Mouse (Mus musculus): ENCODE results near the gene Clcc1.
"Not testable (repeated sequence)": the region's sequence is repeated elsewhere in the genome, so short reads cannot be mapped to it uniquely, and the experiment has no call there.

Gene Clcc1

GRCm38 (mm10) chr3:108653710-108654379 lies at the start of gene Clcc1:
Gene Clcc1, plus strand, starts transcription at chr3:108653913.
- peak; percentile 92 for DNase-seq

- DNase-seq = no peak
Observed at GRCm38 (mm10) chr3:108608906-108609305, 44.8 kb upstream of the Clcc1 start.

GRCm38 (mm10) chr3:108634761-108635160 lies 19.0 kb upstream of the Clcc1 start:
- DNase-seq = no peak

GRCm38 (mm10) chr3:108639412-108639811 lies 14.3 kb upstream of the Clcc1 start:
- DNase-seq = no peak

- DNase-seq = no peak
Observed at GRCm38 (mm10) chr3:108640998-108641397, 12.7 kb upstream of the Clcc1 start.

- DNase-seq = no peak
Observed at GRCm38 (mm10) chr3:108644856-108645255, 8.9 kb upstream of the Clcc1 start.

GRCm38 (mm10) chr3:108646036-108646435 lies 7.7 kb upstream of the Clcc1 start:
- no peak for DNase-seq

GRCm38 (mm10) chr3:108647681-108648080 lies 6.0 kb upstream of the Clcc1 start:
- DNase-seq = not testable (repeated sequence)

- no peak for DNase-seq
Observed at GRCm38 (mm10) chr3:108652866-108653642, 659 bp upstream of the Clcc1 start.

- DNase-seq = no peak
Observed at GRCm38 (mm10) chr3:108654566-108654965, 853 bp downstream of the Clcc1 start.

GRCm38 (mm10) chr3:108655486-108655885 lies 1.8 kb downstream of the Clcc1 start:
- no peak for DNase-seq

- DNase-seq = no peak
Observed at GRCm38 (mm10) chr3:108658612-108659011, 4.9 kb downstream of the Clcc1 start.

- no peak for DNase-seq
Observed at GRCm38 (mm10) chr3:108660941-108661340, 7.2 kb downstream of the Clcc1 start.

GRCm38 (mm10) chr3:108676616-108677015 lies 22.9 kb downstream of the Clcc1 start:
- no peak for DNase-seq

- no peak for DNase-seq
Observed at GRCm38 (mm10) chr3:108681004-108681403, 27.3 kb downstream of the Clcc1 start.

GRCm38 (mm10) chr3:108683597-108683996 lies 29.9 kb downstream of the Clcc1 start:
- DNase-seq = not testable (repeated sequence)

GRCm38 (mm10) chr3:108685701-108686100 lies 32.0 kb downstream of the Clcc1 start:
- DNase-seq = no peak

- DNase-seq = no peak
Observed at GRCm38 (mm10) chr3:108689015-108689441, 35.3 kb downstream of the Clcc1 start.

- DNase-seq = no peak
Observed at GRCm38 (mm10) chr3:108689446-108689845, 35.7 kb downstream of the Clcc1 start.

- DNase-seq = no peak
Observed at GRCm38 (mm10) chr3:108689979-108690378, 36.3 kb downstream of the Clcc1 start.

- no peak for DNase-seq
Observed at GRCm38 (mm10) chr3:108694321-108694720, 40.6 kb downstream of the Clcc1 start.

GRCm38 (mm10) chr3:108698662-108699061 lies 44.9 kb downstream of the Clcc1 start:
- DNase-seq = no peak

GRCm38 (mm10) chr3:108699786-108700185 lies 46.1 kb downstream of the Clcc1 start:
- DNase-seq = no peak

GRCm38 (mm10) chr3:108701256-108701655 lies 47.5 kb downstream of the Clcc1 start:
- DNase-seq = no peak
